Mouse (Mus musculus): ENCODE measurements around the gene Morn5. TPM values are rescaled to one million over a fixed set of nuclear protein-coding genes. Genes with fewer than 3 reads are reported as not detected.
A peak's percentile ranks its signal among the peaks of the same experiment; 100 is the strongest.

The Morn5 gene
- polyA plus RNA-seq, 1 experiment from 2014 or later, result 0.24 TPM

DNA sequence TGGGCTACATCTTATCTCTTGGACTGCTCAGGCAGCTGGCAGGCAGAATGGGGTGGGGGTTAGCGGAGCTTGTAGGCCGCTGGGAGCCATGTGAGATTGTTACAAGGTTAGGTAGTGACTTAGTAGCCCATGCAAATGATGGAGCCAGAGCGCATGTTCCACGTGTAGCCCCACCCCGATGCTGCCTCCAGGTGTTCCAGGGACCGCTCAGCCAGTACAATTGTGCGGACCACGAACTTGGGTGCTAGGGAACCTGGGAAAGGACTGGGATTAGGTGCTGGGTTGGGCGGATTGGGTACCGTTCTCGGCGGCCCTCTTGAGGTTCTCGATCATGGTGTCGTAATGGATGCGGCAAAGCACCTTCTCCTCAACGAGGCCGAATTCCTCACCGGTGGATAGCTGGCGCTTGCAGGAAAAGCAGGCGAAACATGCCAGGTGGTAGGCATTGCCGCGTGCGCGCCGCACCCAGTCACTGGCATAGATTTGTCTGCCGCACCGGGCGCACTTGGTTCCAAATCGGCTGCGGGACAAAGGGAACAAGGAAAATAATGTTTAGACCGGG lies 44.7 kb downstream of the Morn5 start:
- Histone ChIP-seq H3K27ac (no peak overlapping the region), H3K36me3 (no peaks in the 10 kb centered on the region), H3K4me1 (replicated peaks) (peaks cover 20% of the 10 kb centered on the region), H3K4me3 (no peak overlapping the region), H3K4me2 (no peak overlapping the region), H3K9me3 (replicated peaks) (no peaks in the 10 kb centered on the region), H3K27me3 (peaks cover 100% of the 10 kb centered on the region), H3K9ac (no peak overlapping the region)
- 9% methylated on average over 31 of the region's 31 CpGs for WGBS
- no peak for ATAC-seq (replicated peaks; ENCODE audit: insufficient number of reproducible peaks, insufficient read depth, low FRiP score, low read depth)

DNA sequence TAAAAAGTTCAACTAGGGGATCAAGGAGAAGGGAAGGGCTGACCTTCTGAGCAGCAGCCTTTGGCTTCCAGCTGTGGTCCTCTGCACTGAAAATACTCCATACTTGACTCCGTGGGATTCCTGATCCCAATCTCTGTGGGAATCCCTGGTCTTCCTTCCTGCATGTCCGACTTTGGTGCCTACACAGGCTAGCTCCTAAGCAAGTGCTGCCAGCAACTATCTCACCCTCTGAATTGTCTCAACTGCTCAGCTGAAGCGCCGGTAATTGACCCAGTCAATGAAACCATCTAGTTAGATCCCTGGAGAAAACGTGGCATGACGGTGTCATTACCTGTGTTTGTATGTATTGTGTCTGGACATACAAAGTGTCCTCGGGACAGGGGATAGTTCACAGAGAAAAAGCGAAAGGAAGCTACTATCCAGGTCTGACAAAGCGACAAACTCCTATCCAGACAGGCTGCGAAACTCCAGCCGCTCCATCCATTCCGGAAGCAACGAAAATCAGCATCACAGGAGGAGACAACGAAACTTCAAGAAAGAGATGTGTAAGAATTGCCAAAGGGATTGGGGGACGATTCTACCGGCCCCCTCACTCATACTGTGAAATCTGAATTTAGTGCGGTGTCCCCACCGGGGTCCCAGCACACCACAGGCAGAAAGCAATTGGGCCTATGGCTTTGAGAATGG lies 48.0 kb downstream of the Morn5 start:
- WGBS, result 12% methylated on average over 18 of the region's 18 CpGs
- Histone ChIP-seq H3K9me3 (replicated peaks) (no peaks in the 10 kb centered on the region), H3K9ac (no peak overlapping the region), H3K4me1 (replicated peaks) (peaks cover 11% of the 10 kb centered on the region), H3K4me2 (no peak overlapping the region), H3K27ac (no peak overlapping the region), H3K36me3 (no peaks in the 10 kb centered on the region), H3K4me3 (no peak overlapping the region), H3K27me3 (peaks cover 100% of the 10 kb centered on the region)
- no peak for ATAC-seq (replicated peaks; ENCODE audit: insufficient number of reproducible peaks, insufficient read depth, low FRiP score, low read depth)

DNA sequence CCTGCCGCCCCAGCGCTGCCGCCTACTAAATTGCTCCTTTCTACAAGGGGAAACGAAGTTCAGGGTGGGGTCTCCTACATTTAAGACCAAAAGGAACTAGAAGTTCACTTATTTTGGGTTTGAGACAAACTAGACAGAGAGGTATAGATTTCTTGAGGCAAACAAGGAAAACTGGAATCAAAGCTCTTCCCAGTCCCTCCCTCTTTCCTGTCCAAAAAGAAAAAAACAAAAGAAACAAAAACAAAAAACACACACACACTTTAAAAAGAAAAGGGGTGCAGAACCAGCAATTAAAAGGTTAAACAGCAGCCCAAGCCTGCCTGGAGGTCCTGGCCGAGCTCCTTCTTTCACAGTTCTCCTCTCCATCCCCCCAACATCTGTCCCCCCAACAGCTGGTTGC lies 48.8 kb downstream of the Morn5 start:
- ATAC-seq (replicated peaks; ENCODE audit: insufficient number of reproducible peaks, insufficient read depth, low FRiP score, low read depth), result no peak
- WGBS, result 13% methylated on average over 5 of the region's 5 CpGs
- Histone ChIP-seq H3K27me3 (peaks cover 100% of the 10 kb centered on the region), H3K27ac (no peak overlapping the region), H3K9ac (no peak overlapping the region), H3K9me3 (replicated peaks) (no peaks in the 10 kb centered on the region), H3K4me3 (no peak overlapping the region), H3K36me3 (no peaks in the 10 kb centered on the region), H3K4me2 (no peak overlapping the region), H3K4me1 (replicated peaks) (peaks cover 18% of the 10 kb centered on the region)

DNA sequence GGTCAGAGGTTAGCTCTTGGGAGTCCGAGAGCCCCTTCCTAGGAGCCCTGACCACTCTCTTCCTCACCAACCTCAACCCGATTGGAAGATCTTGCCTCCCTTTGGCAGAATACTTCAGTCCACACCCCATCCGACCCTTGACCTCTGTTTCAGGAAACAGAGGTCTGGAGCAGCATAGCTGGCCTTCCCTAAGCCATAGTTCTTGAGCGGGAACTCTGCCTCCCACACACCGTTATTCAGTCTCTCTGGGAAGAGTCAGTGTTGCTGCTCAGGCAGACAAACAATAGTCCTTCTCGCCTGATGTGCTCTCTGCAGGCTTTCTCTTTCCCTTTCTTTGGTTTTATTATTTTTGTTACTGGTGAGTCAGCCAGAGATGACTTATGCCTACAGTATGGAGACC lies 50.5 kb downstream of the Morn5 start:
- ATAC-seq (replicated peaks; ENCODE audit: insufficient number of reproducible peaks, insufficient read depth, low FRiP score, low read depth), result no peak
- H3K9ac ChIP-seq, result no peak overlapping the region
- peaks cover 30% of the 10 kb centered on the region for H3K4me1 ChIP-seq (replicated peaks)
- H3K4me3 ChIP-seq, result no peak overlapping the region
- no peaks in the 10 kb centered on the region for H3K9me3 ChIP-seq (replicated peaks)
- H3K4me2 ChIP-seq, result no peak overlapping the region
- H3K36me3 ChIP-seq, result no peaks in the 10 kb centered on the region
- peaks cover 100% of the 10 kb centered on the region for H3K27me3 ChIP-seq
- no peak overlapping the region for H3K27ac ChIP-seq
- WGBS, result 16% methylated on average over 6 of the region's 6 CpGs

GRCm38 (mm10) chr2:36101866-36102558 lies 52.8 kb downstream of the Morn5 start:
- Histone ChIP-seq H3K4me2 (peak overlapping the region; percentile 92), H3K36me3 (no peaks in the 10 kb centered on the region), H3K9ac (no peak overlapping the region), H3K27me3 (peaks cover 100% of the 10 kb centered on the region), H3K4me1 (replicated peaks) (peaks cover 40% of the 10 kb centered on the region), H3K9me3 (replicated peaks) (no peaks in the 10 kb centered on the region), H3K27ac (no peak overlapping the region), H3K4me3 (peak overlapping the region; percentile 55)
- WGBS, result 12% methylated on average over 28 of the region's 28 CpGs
- no peak for ATAC-seq (replicated peaks; ENCODE audit: insufficient number of reproducible peaks, insufficient read depth, low FRiP score, low read depth)

GRCm38 (mm10) chr2:36102559-36102946 lies 53.3 kb downstream of the Morn5 start:
- ATAC-seq (replicated peaks; ENCODE audit: insufficient number of reproducible peaks, insufficient read depth, low FRiP score, low read depth), result no peak
- Histone ChIP-seq H3K4me1 (replicated peaks) (peaks cover 40% of the 10 kb centered on the region), H3K36me3 (no peaks in the 10 kb centered on the region), H3K27me3 (peaks cover 100% of the 10 kb centered on the region), H3K4me3 (peak overlapping the region; percentile 55), H3K27ac (no peak overlapping the region), H3K9ac (no peak overlapping the region), H3K4me2 (peak overlapping the region; percentile 92), H3K9me3 (replicated peaks) (no peaks in the 10 kb centered on the region)
- 4% methylated on average over 21 of the region's 21 CpGs for WGBS

DNA sequence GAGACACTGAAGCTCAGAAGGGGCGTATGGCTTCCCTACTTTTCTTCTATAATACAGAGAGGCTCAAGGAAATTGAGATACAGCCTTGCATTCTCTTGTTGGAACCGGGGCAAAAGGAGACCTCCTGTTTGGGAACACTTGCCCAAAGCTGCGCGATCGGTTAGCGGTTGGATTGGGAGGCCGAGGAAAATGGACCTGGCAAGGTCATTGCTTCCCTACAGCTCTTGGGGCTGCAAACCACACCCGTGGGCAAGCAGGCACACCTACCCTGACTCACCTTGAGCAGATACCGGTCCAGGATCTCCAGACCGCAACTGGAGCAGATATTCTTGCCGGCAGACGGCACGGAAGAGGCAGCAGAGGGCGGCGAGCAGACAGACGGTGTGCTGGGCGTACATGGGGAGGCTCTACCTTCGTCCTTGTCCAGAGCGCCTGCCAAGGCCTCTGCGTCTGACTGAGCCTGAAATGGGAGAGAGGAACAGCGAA lies 53.9 kb downstream of the Morn5 start:
- peaks cover 40% of the 10 kb centered on the region for H3K4me1 ChIP-seq (replicated peaks)
- WGBS, result 4% methylated on average over 21 of the region's 21 CpGs
- no peak overlapping the region for H3K9ac ChIP-seq
- H3K27ac ChIP-seq, result no peak overlapping the region
- no peak for ATAC-seq (replicated peaks; ENCODE audit: insufficient number of reproducible peaks, insufficient read depth, low FRiP score, low read depth)
- peak overlapping the region; percentile 55 for H3K4me3 ChIP-seq
- H3K27me3 ChIP-seq, result peaks cover 100% of the 10 kb centered on the region
- no peaks in the 10 kb centered on the region for H3K36me3 ChIP-seq
- H3K9me3 ChIP-seq (replicated peaks), result no peaks in the 10 kb centered on the region
- peak overlapping the region; percentile 92 for H3K4me2 ChIP-seq

DNA sequence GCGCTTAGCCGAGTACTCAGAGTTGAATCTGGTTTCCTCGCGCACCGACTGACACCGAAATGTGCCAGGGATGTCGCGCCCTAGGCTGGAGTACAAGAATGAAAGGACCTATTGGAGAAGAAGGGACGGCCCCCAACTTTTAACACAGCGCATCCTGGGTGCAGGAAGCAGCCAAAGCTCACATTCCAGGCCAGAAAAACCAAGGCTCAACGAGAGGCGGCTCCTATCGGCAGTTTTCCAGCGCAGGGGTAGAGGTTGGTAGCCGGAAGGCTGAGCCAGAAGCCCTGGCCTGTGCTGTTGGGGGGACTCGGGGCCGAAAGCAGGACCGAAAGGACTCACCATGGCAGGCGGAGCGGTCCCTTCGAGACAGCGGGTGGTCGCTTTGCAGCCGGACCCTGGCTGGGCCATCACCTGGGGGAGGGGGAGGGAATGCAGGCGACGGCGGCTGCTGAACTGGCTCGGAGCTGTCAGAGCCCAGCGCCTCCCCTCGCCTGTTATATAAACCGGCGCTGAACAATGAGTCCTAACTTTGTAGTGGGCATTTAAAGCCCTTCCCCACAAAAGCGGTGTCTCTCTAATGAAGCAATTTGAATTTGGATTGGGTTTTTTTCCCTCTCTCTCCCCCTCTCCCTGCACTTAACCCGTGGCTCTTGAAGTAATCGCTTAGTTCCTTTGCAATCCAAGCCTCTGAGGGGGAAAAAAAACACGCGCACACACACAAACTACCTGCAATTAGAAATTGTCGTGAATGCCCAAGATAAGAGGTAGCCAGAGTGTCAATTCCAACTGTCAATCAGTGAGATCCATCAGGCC lies 54.5 kb downstream of the Morn5 start:
- peak overlapping the region; percentile 55 for H3K4me3 ChIP-seq
- H3K36me3 ChIP-seq, result no peaks in the 10 kb centered on the region
- ATAC-seq (replicated peaks; ENCODE audit: insufficient number of reproducible peaks, insufficient read depth, low FRiP score, low read depth), result no peak
- H3K27ac ChIP-seq, result no peak overlapping the region
- peak overlapping the region; percentile 92 for H3K4me2 ChIP-seq
- H3K27me3 ChIP-seq, result peaks cover 99% of the 10 kb centered on the region
- WGBS, result 2% methylated on average over 38 of the region's 38 CpGs
- peaks cover 40% of the 10 kb centered on the region for H3K4me1 ChIP-seq (replicated peaks)
- H3K9ac ChIP-seq, result 0 out of 2 replicates have a peak overlapping the region, but pooled peaks have one; percentile 7
- H3K9me3 ChIP-seq (replicated peaks), result no peaks in the 10 kb centered on the region

DNA sequence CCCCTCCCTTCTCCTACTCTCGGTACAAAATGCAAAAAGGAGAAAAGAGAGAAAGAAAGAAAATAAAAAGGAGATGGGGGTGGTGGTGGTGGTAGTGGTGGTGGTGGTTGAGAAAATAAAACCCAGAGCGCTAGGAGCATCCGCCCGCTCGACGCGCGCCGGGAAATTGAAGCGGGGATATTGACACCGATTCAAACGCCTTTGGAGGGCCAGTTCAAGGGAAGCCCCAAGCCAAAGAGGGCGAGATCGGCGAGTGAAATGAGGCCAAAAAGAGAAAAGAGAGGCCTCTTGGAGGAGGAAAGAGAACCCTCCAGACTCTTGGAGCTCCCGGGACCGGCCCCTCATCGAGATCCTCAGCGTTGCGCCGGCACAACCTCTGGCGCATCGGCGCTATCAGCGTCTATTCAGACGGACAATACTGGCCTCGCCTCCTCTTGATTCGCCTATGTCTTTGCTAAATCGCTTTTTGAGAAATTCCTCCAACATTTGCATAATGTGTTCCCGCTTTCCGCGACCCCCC lies 55.2 kb downstream of the Morn5 start:
- WGBS, result 1% methylated on average over 32 of the region's 32 CpGs
- no peak overlapping the region for H3K27ac ChIP-seq

DNA sequence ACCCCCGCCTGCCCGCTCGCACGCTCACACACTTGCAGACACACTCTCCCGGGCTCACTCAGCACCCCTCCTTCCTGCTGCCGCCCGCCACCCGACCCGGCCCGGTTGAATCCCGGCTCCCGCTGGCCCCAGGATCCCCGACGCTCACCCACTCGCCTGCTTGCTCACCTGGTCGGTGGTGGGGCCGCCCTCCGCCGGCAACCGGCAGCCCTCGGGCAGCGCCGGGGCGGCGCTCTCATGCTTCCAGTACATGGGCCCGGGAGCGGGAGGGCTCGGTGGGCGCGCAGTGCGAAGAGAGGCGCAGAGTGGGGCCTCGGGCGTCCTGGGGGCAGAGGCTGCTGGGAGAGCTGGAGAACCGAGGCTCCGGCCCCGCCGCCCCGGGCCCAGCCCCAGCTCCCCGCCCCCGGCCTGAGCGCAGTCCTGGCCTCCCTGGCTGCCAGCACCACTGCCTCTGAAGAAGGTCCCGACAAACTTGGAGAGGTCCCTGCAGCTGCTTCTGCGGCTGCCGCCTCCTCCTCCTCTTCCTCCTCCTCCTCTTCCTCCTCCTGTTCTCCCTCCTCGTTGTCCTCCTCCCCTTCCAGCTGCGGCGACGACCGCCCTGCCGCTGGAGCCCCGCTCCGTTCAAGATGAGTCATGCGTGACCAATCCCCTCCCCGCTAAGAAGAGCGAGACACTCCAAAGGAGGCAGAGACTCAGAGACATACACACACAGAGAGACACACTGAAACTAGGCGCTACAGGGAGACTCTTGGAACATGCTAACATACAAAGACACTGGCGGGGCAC lies 55.9 kb downstream of the Morn5 start, which contains the start of gene Lhx6:
Gene Lhx6, minus strand, starts transcription at position 453 of the 786 bp plus-strand sequence.
- H3K9ac ChIP-seq, result peak within 1 kb of the TSS; percentile 26
- under 1% methylated on average over 56 of the region's 58 CpGs for WGBS
- no peak for ATAC-seq (replicated peaks; ENCODE audit: insufficient number of reproducible peaks, insufficient read depth, low FRiP score, low read depth)
- H3K27me3 ChIP-seq, result peaks cover 98% of the 10 kb centered on the region
- no peaks in the 10 kb centered on the region for H3K9me3 ChIP-seq (replicated peaks)
- peak within 1 kb of the TSS; percentile 92 for H3K4me2 ChIP-seq
- H3K27ac ChIP-seq, result no peak within 1 kb of the TSS
- peak within 1 kb of the TSS; percentile 55 for H3K4me3 ChIP-seq
- no peaks in the 10 kb centered on the region for H3K36me3 ChIP-seq
- peaks cover 40% of the 10 kb centered on the region for H3K4me1 ChIP-seq (replicated peaks)

More for the DNA sequence above, 55.2 kb downstream of the Morn5 start:
- peak overlapping the region; percentile 55 for H3K4me3 ChIP-seq
- peak overlapping the region; percentile 92 for H3K4me2 ChIP-seq
- no peak for ATAC-seq (replicated peaks; ENCODE audit: insufficient number of reproducible peaks, insufficient read depth, low FRiP score, low read depth)
- no peaks in the 10 kb centered on the region for H3K36me3 ChIP-seq
- no peaks in the 10 kb centered on the region for H3K9me3 ChIP-seq (replicated peaks)
- peak overlapping the region; percentile 26 for H3K9ac ChIP-seq
- H3K27me3 ChIP-seq, result peaks cover 98% of the 10 kb centered on the region
- H3K4me1 ChIP-seq (replicated peaks), result peaks cover 40% of the 10 kb centered on the region
